In genomic region chr3:156912816-156913215, GRCm38 (mm10) we compare ENCODE assay signal across 18 mouse cellular contexts.
DNase-seq lines count a peak whose midpoint lies in the region; ATAC-seq and TF ChIP-seq lines count a peak whose summit lies in the region.
"Had no signal": no experiment of that assay in that cellular context is flagged by ENCODE, and none has a peak within 500 bp of the region (broad histone marks: within the 10 kb centered on the region; RNA-seq: fewer than 3 reads in every experiment).

No protein-coding gene starts in this region.

- no peaks in the 10 kb centered on the region for H3K9me3 ChIP-seq in kidney, embryonic 15.5 days (replicated peaks)
- no peaks in the 10 kb centered on the region for H3K9me3 ChIP-seq in lung, postnatal 0 days (ENCODE audit: low read length)
- H3K9me3 ChIP-seq: embryonic facial prominence, embryonic 10.5 days; forebrain, embryonic 13.5 days; heart, embryonic 12.5 days; hindbrain, embryonic 10.5 days had no signal

- no peaks in the 10 kb centered on the region for H3K4me1 ChIP-seq in kidney, embryonic 15.5 days
- no peaks in the 10 kb centered on the region for H3K4me1 ChIP-seq in lung, postnatal 0 days (ENCODE audit: insufficient read depth, low read depth, low read length)
- H3K4me1 ChIP-seq: embryonic facial prominence, embryonic 10.5 days; forebrain, embryonic 13.5 days; heart, embryonic 12.5 days; hindbrain, embryonic 10.5 days had no signal

- TF ChIP-seq CTCF in lung, postnatal 0 days (IDR thresholded peaks at IDR 0.05): no peak

- TF ChIP-seq EP300 in lung, postnatal 0 days (IDR thresholded peaks at IDR 0.05): no peak

- WGBS in kidney, embryonic 15.5 days: 82% methylated on average over 3 of the region's 3 CpGs
- WGBS in lung, postnatal 0 days: 57% methylated on average over 3 of the region's 3 CpGs

- no peak overlapping the region for H3K4me3 ChIP-seq in kidney, embryonic 15.5 days (replicated peaks)
- no peak overlapping the region for H3K4me3 ChIP-seq in lung, postnatal 0 days (ENCODE audit: low read depth, low read length)
- H3K4me3 ChIP-seq: embryonic facial prominence, embryonic 10.5 days; forebrain, embryonic 13.5 days; gastrocnemius, adult 2 months; heart, embryonic 12.5 days; hindbrain, embryonic 10.5 days had no signal

- no peak overlapping the region for H3K4me2 ChIP-seq in kidney, embryonic 15.5 days
- no peak overlapping the region for H3K4me2 ChIP-seq in lung, postnatal 0 days (replicated peaks; ENCODE audit: low read depth, low read length)
- H3K4me2 ChIP-seq: forebrain, embryonic 13.5 days; heart, embryonic 12.5 days had no signal

- no peaks in the 10 kb centered on the region for H3K36me3 ChIP-seq in kidney, embryonic 15.5 days
- H3K36me3 ChIP-seq in lung, postnatal 0 days (ENCODE audit: insufficient read depth, low read length): no peaks in the 10 kb centered on the region
- H3K36me3 ChIP-seq: embryonic facial prominence, embryonic 10.5 days; G1E; heart, embryonic 12.5 days; hindbrain, embryonic 10.5 days had no signal

- no peak for ATAC-seq in kidney, embryonic 15.5 days (replicated peaks; ENCODE audit: low FRiP score)
- no peak for ATAC-seq in lung, postnatal 0 days
- ATAC-seq: CD4-positive, CD25-positive, alpha-beta regulatory T cell, adult 4 months; forebrain, embryonic 13.5 days had no signal

- peak; percentile 23 for DNase-seq in adrenal gland, postnatal 10 days
- no peak for DNase-seq in adrenal gland, adult 2 months
- peak; percentile 69 for DNase-seq in kidney, adult 9 months
- DNase-seq in lung, postnatal 0 days (ENCODE audit: low spot score): peak; percentile 8
- DNase-seq in lung, postnatal 10 days: no peak
- DNase-seq in lung, postnatal 36 days: peak; percentile 24
- DNase-seq: B cell, adult 2 months; cerebellum, adult 2 months; cerebellum, postnatal 10 days; gastrocnemius, adult 2 months; gastrocnemius, postnatal 25 days had no signal

- no peak overlapping the region for H3K9ac ChIP-seq in kidney, embryonic 15.5 days
- H3K9ac ChIP-seq in lung, postnatal 0 days (replicated peaks; ENCODE audit: low read depth): no peak overlapping the region
- H3K9ac ChIP-seq: forebrain, embryonic 13.5 days; heart, embryonic 12.5 days had no signal

- H3K27ac ChIP-seq in kidney, embryonic 15.5 days: no peak overlapping the region
- H3K27ac ChIP-seq in lung, postnatal 0 days (ENCODE audit: low read length): no peak overlapping the region
- H3K27ac ChIP-seq: embryonic facial prominence, embryonic 10.5 days; forebrain, embryonic 13.5 days; gastrocnemius, adult 2 months; hindbrain, embryonic 10.5 days had no signal

- no peaks in the 10 kb centered on the region for H3K27me3 ChIP-seq in kidney, embryonic 15.5 days
- H3K27me3 ChIP-seq in lung, postnatal 0 days (replicated peaks; ENCODE audit: insufficient read depth, low read length): no peaks in the 10 kb centered on the region
- H3K27me3 ChIP-seq: forebrain, embryonic 13.5 days; heart, embryonic 12.5 days had no signal

Comparison
In these comparisons a context has a peak if more than half of its experiments do, and no peak if none do; other contexts are left out.
1. DNase-seq: peak in adrenal gland, postnatal 10 days (single experiment), kidney, adult 9 months (single experiment), lung, postnatal 0 days (single experiment) and lung, postnatal 36 days (single experiment); none in adrenal gland, adult 2 months (single experiment) and lung, postnatal 10 days (single experiment).